Mouse (Mus musculus): ENCODE measurements around the gene Camk2d. TPM values are rescaled to one million over a fixed set of nuclear protein-coding genes. Genes with fewer than 3 reads are reported as not detected.

The Camk2d gene
- polyA plus RNA-seq, 1 experiment, result 43.4 TPM

- no peaks in the 10 kb centered on the region for H3K36me3 ChIP-seq (ENCODE audit: control insufficient read depth, insufficient read depth, low read length)
- no peak overlapping the region for H3K27ac ChIP-seq (ENCODE audit: insufficient read depth, low read length)
- H3K4me3 ChIP-seq (ENCODE audit: extremely low read depth, insufficient read depth, insufficient read length), result no peak overlapping the region
- no peaks in the 10 kb centered on the region for H3K27me3 ChIP-seq (ENCODE audit: control insufficient read depth, insufficient read depth, low read length)
- 78% methylated on average over 1 of the region's 1 CpGs for WGBS
- DNase-seq (ENCODE audit: low read depth in 1 of 2, low spot score in 2 of 2), result no peak
- TF ChIP-seq CTCF (IDR thresholded peaks at IDR 0.05; ENCODE audit: extremely low read depth, insufficient read depth, insufficient read length, insufficient replicate concordance) (no peak), POLR2A (IDR thresholded peaks at IDR 0.05; ENCODE audit: low read depth, low read length) (no peak)
- H3K4me1 ChIP-seq (ENCODE audit: control insufficient read depth, insufficient read depth, insufficient read length), result peaks cover 18% of the 10 kb centered on the region; the same call in 1 of the 2 replicates
These were observed 57.0 kb downstream of the Camk2d start for GRCm38 (mm10) chr3:126653118-126653517.

GRCm38 (mm10) chr3:126656173-126656572 is 60.1 kb downstream of the Camk2d start:
- H3K36me3 ChIP-seq (ENCODE audit: control insufficient read depth, insufficient read depth, low read length), result no peaks in the 10 kb centered on the region
- H3K4me1 ChIP-seq (ENCODE audit: control insufficient read depth, insufficient read depth, insufficient read length), result peaks cover 22% of the 10 kb centered on the region; the same call in 1 of the 2 replicates
- TF ChIP-seq CTCF (IDR thresholded peaks at IDR 0.05; ENCODE audit: extremely low read depth, insufficient read depth, insufficient read length, insufficient replicate concordance) (no peak), POLR2A (IDR thresholded peaks at IDR 0.05; ENCODE audit: low read depth, low read length) (no peak)
- no peak overlapping the region; the same call in 1 of the 2 replicates for H3K27ac ChIP-seq (ENCODE audit: insufficient read depth, low read length)
- H3K27me3 ChIP-seq (ENCODE audit: control insufficient read depth, insufficient read depth, low read length), result no peaks in the 10 kb centered on the region
- no peak for DNase-seq (ENCODE audit: low read depth in 1 of 2, low spot score in 2 of 2)
- 79% methylated on average over 3 of the region's 3 CpGs for WGBS
- H3K4me3 ChIP-seq (ENCODE audit: extremely low read depth, insufficient read depth, insufficient read length), result no peak overlapping the region

GRCm38 (mm10) chr3:126657895-126658294 is 61.8 kb downstream of the Camk2d start:
- DNase-seq (ENCODE audit: low read depth in 1 of 2, low spot score in 2 of 2), result no peak
- TF ChIP-seq POLR2A (IDR thresholded peaks at IDR 0.05; ENCODE audit: low read depth, low read length), result no peak
- no peak for TF ChIP-seq CTCF (IDR thresholded peaks at IDR 0.05; ENCODE audit: extremely low read depth, insufficient read depth, insufficient read length, insufficient replicate concordance)
- no peak overlapping the region for H3K4me3 ChIP-seq (ENCODE audit: extremely low read depth, insufficient read depth, insufficient read length)
- no peaks in the 10 kb centered on the region for H3K27me3 ChIP-seq (ENCODE audit: control insufficient read depth, insufficient read depth, low read length)
- peaks cover 30% of the 10 kb centered on the region; the same call in 1 of the 2 replicates for H3K4me1 ChIP-seq (ENCODE audit: control insufficient read depth, insufficient read depth, insufficient read length)
- H3K27ac ChIP-seq (ENCODE audit: insufficient read depth, low read length), result no peak overlapping the region
- WGBS, result 8% methylated on average over 4 of the region's 4 CpGs
- no peaks in the 10 kb centered on the region for H3K36me3 ChIP-seq (ENCODE audit: control insufficient read depth, insufficient read depth, low read length)

GRCm38 (mm10) chr3:126658791-126659190 is 62.7 kb downstream of the Camk2d start:
- Histone ChIP-seq H3K36me3 (ENCODE audit: control insufficient read depth, insufficient read depth, low read length) (no peaks in the 10 kb centered on the region), H3K27ac (ENCODE audit: insufficient read depth, low read length) (no peak overlapping the region), H3K4me3 (ENCODE audit: extremely low read depth, insufficient read depth, insufficient read length) (no peak overlapping the region), H3K4me1 (ENCODE audit: control insufficient read depth, insufficient read depth, insufficient read length) (peaks cover 36% of the 10 kb centered on the region; the same call in 1 of the 2 replicates), H3K27me3 (ENCODE audit: control insufficient read depth, insufficient read depth, low read length) (no peaks in the 10 kb centered on the region)
- WGBS, result 56% methylated on average over 10 of the region's 10 CpGs
- no peak for DNase-seq (ENCODE audit: low read depth in 1 of 2, low spot score in 2 of 2)
- TF ChIP-seq POLR2A (IDR thresholded peaks at IDR 0.05; ENCODE audit: low read depth, low read length) (no peak), CTCF (IDR thresholded peaks at IDR 0.05; ENCODE audit: extremely low read depth, insufficient read depth, insufficient read length, insufficient replicate concordance) (no peak)

GRCm38 (mm10) chr3:126659235-126659634 is 63.1 kb downstream of the Camk2d start:
- Histone ChIP-seq H3K36me3 (ENCODE audit: control insufficient read depth, insufficient read depth, low read length) (no peaks in the 10 kb centered on the region), H3K4me3 (ENCODE audit: extremely low read depth, insufficient read depth, insufficient read length) (no peak overlapping the region), H3K4me1 (ENCODE audit: control insufficient read depth, insufficient read depth, insufficient read length) (peaks cover 37% of the 10 kb centered on the region; the same call in 1 of the 2 replicates), H3K27me3 (ENCODE audit: control insufficient read depth, insufficient read depth, low read length) (no peaks in the 10 kb centered on the region), H3K27ac (ENCODE audit: insufficient read depth, low read length) (no peak overlapping the region)
- DNase-seq (ENCODE audit: low read depth in 1 of 2, low spot score in 2 of 2), result no peak
- TF ChIP-seq POLR2A (IDR thresholded peaks at IDR 0.05; ENCODE audit: low read depth, low read length) (no peak), CTCF (IDR thresholded peaks at IDR 0.05; ENCODE audit: extremely low read depth, insufficient read depth, insufficient read length, insufficient replicate concordance) (no peak)
- WGBS, result 84% methylated on average over 8 of the region's 8 CpGs

GRCm38 (mm10) chr3:126659832-126660564 is 63.9 kb downstream of the Camk2d start:
- TF ChIP-seq CTCF (IDR thresholded peaks at IDR 0.05; ENCODE audit: extremely low read depth, insufficient read depth, insufficient read length, insufficient replicate concordance) (no peak), POLR2A (IDR thresholded peaks at IDR 0.05; ENCODE audit: low read depth, low read length) (no peak)
- DNase-seq (ENCODE audit: low read depth in 1 of 2, low spot score in 2 of 2), result no peak
- Histone ChIP-seq H3K4me3 (ENCODE audit: extremely low read depth, insufficient read depth, insufficient read length) (no peak overlapping the region), H3K4me1 (ENCODE audit: control insufficient read depth, insufficient read depth, insufficient read length) (peaks cover 37% of the 10 kb centered on the region; the same call in 1 of the 2 replicates), H3K36me3 (ENCODE audit: control insufficient read depth, insufficient read depth, low read length) (no peaks in the 10 kb centered on the region), H3K27ac (ENCODE audit: insufficient read depth, low read length) (peak overlapping the region; percentile 71), H3K27me3 (ENCODE audit: control insufficient read depth, insufficient read depth, low read length) (no peaks in the 10 kb centered on the region)
- WGBS, result 48% methylated on average over 8 of the region's 8 CpGs

GRCm38 (mm10) chr3:126660575-126660974 is 64.5 kb downstream of the Camk2d start:
- no peak overlapping the region for H3K4me3 ChIP-seq (ENCODE audit: extremely low read depth, insufficient read depth, insufficient read length)
- peaks cover 37% of the 10 kb centered on the region; the same call in 1 of the 2 replicates for H3K4me1 ChIP-seq (ENCODE audit: control insufficient read depth, insufficient read depth, insufficient read length)
- 23% methylated on average over 2 of the region's 2 CpGs for WGBS
- no peak for DNase-seq (ENCODE audit: low read depth in 1 of 2, low spot score in 2 of 2)
- TF ChIP-seq POLR2A (IDR thresholded peaks at IDR 0.05; ENCODE audit: low read depth, low read length) (no peak), CTCF (IDR thresholded peaks at IDR 0.05; ENCODE audit: extremely low read depth, insufficient read depth, insufficient read length, insufficient replicate concordance) (no peak)
- H3K27ac ChIP-seq (ENCODE audit: insufficient read depth, low read length), result peak overlapping the region; percentile 71
- H3K36me3 ChIP-seq (ENCODE audit: control insufficient read depth, insufficient read depth, low read length), result no peaks in the 10 kb centered on the region
- no peaks in the 10 kb centered on the region for H3K27me3 ChIP-seq (ENCODE audit: control insufficient read depth, insufficient read depth, low read length)

All from spleen, adult 2 months (tissue).